Mouse (Mus musculus) stomach, embryonic 14.5 days (tissue): Measurements from ENCODE around the gene Wsb1. TPM values are rescaled to one million over a fixed set of nuclear protein-coding genes. Genes with fewer than 3 reads are reported as not detected.

Source experiments
- ATAC-seq: fragments of 200-750 bp; cut with Nextera tagmentation; 2 replicates; pipeline ENCODE4 v1.8.0; 2017; ENCODE audit warnings: low read depth, moderate TSS enrichment; ENCODE audit not compliant: insufficient number of reproducible peaks, insufficient read depth, low FRiP score
- H3K27ac ChIP-seq: fragments of 300-500 bp; sonication (generic); 2 replicates; pipeline ENCODE4 v1.5.1; 2014; ENCODE audit warnings: mild to moderate bottlenecking, low read length, moderate library complexity, mixed read lengths
- H3K27me3 ChIP-seq: fragments of 300-500 bp; sonication (generic); 2 replicates; pipeline ENCODE4 v1.6.1; 2014; ENCODE audit warnings: low read length, control low read depth, mixed read lengths; ENCODE audit not compliant: control insufficient read depth, insufficient read depth
- H3K36me3 ChIP-seq: fragments of 300-500 bp; sonication (generic); 2 replicates; pipeline ENCODE4 v1.6.1; 2014; ENCODE audit warnings: mild to moderate bottlenecking, control low read depth, low read length, moderate library complexity, mixed read lengths; ENCODE audit not compliant: control insufficient read depth, insufficient read depth
- H3K4me1 ChIP-seq: fragments of 300-500 bp; sonication (generic); 2 replicates; pipeline ENCODE4 v1.6.1; 2014; ENCODE audit warnings: low read length, control low read depth, mixed read lengths; ENCODE audit not compliant: control insufficient read depth, insufficient read depth
- H3K4me2 ChIP-seq: fragments of 300-500 bp; sonication (generic); replicated peaks from 2 replicates; pipeline ENCODE4 v1.6.1; 2014; ENCODE audit warnings: low read depth, low read length, control low read depth
- H3K4me3 ChIP-seq: fragments of 300-500 bp; sonication (generic); 2 replicates; pipeline ENCODE4 v1.5.1; 2014; ENCODE audit warnings: low read depth, low read length, control low read depth
- H3K9ac ChIP-seq: fragments of 300-500 bp; sonication (generic); replicated peaks from 2 replicates; pipeline ENCODE4 v1.6.1; 2014; ENCODE audit warnings: low read depth, mild to moderate bottlenecking, control low read depth, low read length, moderate library complexity, mixed read lengths
- H3K9me3 ChIP-seq: fragments of 300-500 bp; sonication (generic); 2 replicates; pipeline ENCODE4 v1.6.1; 2016; ENCODE audit warnings: low read depth, low read length, control low read depth; ENCODE audit not compliant: control insufficient read depth
- WGBS: fragments of 180-500 bp; shearing (Covaris S2); extraction: QIAGEN DNeasy Blood & Tissue Kit; methylation state at CpG from one replicate; pipeline ENCODE4 v1.1.7; 2014; 5-methylcytosine and 5-hydroxymethylcytosine counted together
- polyA plus RNA-seq: library from polyadenylated mRNA; unstranded; fragments of >200 nt; fragmentation: Nextera tagmentation; extraction: Ambion mirVana; gene quantifications from 2 replicates; pipeline ENCODE4 v1.2.1, GENCODE M21; 2014

Gene Wsb1
- polyA plus RNA-seq, 1 experiment from 2014 or later = 302 TPM

DNA sequence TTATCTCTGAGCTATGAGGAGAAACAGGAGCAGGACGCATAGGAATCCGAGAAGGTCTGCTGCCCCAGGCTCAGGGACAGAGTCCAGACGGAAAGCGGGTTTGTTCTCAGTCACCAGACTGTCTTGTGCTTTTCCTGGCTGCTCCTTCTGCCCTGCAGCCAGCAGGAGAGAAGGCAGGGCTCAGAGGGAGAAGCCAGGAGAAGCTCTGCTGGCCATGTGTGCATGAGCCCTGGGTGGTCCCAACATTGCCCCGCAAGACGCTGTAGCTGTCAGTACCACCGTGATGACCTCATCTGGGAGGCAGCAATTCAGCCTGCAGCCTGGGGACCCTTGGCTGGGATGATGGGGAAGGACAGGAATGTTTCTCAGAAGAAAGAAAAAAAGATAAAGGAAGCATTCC is 54.0 kb downstream of the Wsb1 start:
- H3K9me3 ChIP-seq = no peaks in the 10 kb centered on the region
- WGBS = 33% methylated on average over 7 of the region's 7 CpGs

GRCm38 (mm10) chr11:79198562-79198961 is 55.9 kb downstream of the Wsb1 start:
- Histone ChIP-seq H3K36me3 (no peaks in the 10 kb centered on the region), H3K4me2 (no peak overlapping the region), H3K9me3 (no peaks in the 10 kb centered on the region), H3K9ac (no peak overlapping the region), H3K4me3 (no peak overlapping the region), H3K27ac (no peak overlapping the region), H3K27me3 (no peaks in the 10 kb centered on the region), H3K4me1 (peaks cover 13% of the 10 kb centered on the region; the same call in 1 of the 2 replicates)
- 74% methylated on average over 4 of the region's 4 CpGs for WGBS
- ATAC-seq = no peak

More for the DNA sequence above, 54.0 kb downstream of the Wsb1 start:
- Histone ChIP-seq H3K4me1 (peaks cover 13% of the 10 kb centered on the region; the same call in 1 of the 2 replicates), H3K4me3 (no peak overlapping the region), H3K4me2 (no peak overlapping the region), H3K27ac (peak overlapping the region; percentile 61; the same call in 1 of the 2 replicates), H3K36me3 (no peaks in the 10 kb centered on the region), H3K9ac (no peak overlapping the region), H3K27me3 (no peaks in the 10 kb centered on the region)
- ATAC-seq = no peak

- no peak overlapping the region for H3K4me3 ChIP-seq
- no peak overlapping the region for H3K27ac ChIP-seq
- H3K36me3 ChIP-seq = no peaks in the 10 kb centered on the region
- no peaks in the 10 kb centered on the region for H3K9me3 ChIP-seq
- H3K4me1 ChIP-seq = peaks cover 13% of the 10 kb centered on the region; the same call in 1 of the 2 replicates
- no peaks in the 10 kb centered on the region for H3K27me3 ChIP-seq
- no peak overlapping the region for H3K4me2 ChIP-seq
- no peak overlapping the region for H3K9ac ChIP-seq
- 73% methylated on average over 6 of the region's 6 CpGs for WGBS
- ATAC-seq = no peak
These were observed 56.6 kb downstream of the Wsb1 start for GRCm38 (mm10) chr11:79197846-79198235.

- no peaks in the 10 kb centered on the region for H3K36me3 ChIP-seq
- H3K9ac ChIP-seq = no peak overlapping the region
- no peak overlapping the region for H3K4me2 ChIP-seq
- no peaks in the 10 kb centered on the region for H3K9me3 ChIP-seq
- H3K27me3 ChIP-seq = no peaks in the 10 kb centered on the region
- 73% methylated on average over 13 of the region's 13 CpGs for WGBS
- H3K4me3 ChIP-seq = no peak overlapping the region
- H3K4me1 ChIP-seq = peaks cover 13% of the 10 kb centered on the region; the same call in 1 of the 2 replicates
- no peak for ATAC-seq
- H3K27ac ChIP-seq = no peak overlapping the region
These were observed 57.3 kb downstream of the Wsb1 start for GRCm38 (mm10) chr11:79196876-79197845.

DNA sequence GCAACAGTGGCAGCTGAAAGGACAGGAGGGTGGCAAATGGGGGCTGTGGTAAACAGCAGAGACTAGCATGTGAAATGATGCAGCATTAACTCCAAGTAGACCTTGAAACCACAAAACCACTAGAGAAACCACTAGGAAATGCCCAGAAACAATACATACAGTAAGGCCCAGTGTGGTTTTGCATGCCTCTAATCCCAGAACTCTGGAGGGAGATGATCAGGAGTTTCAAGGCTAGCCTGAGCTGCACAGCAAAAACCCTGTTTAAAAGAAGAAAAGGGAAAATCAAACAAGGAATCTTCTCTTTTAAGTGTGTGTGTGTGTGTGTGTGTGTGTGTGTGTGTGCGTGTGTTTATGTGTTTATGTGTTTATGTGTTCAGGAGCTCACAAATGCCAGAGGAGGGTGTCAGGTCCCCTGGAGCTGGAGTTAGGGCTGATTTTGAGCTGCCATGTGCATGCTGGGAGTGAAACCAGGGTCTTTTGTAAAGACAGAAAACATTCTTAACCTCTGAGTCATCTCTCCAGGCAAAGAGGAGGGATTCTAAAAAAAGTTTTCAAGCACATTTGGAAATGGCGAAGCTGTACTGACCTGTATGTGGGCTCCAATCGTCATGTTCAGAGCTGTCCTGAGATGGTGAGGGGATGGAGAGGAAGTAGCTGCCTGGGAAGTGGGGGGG is 58.1 kb downstream of the Wsb1 start:
- no peak for ATAC-seq
- no peaks in the 10 kb centered on the region for H3K36me3 ChIP-seq
- H3K4me3 ChIP-seq = no peak overlapping the region
- H3K27me3 ChIP-seq = no peaks in the 10 kb centered on the region
- no peak overlapping the region for H3K9ac ChIP-seq
- H3K4me1 ChIP-seq = peaks cover 13% of the 10 kb centered on the region; the same call in 1 of the 2 replicates
- H3K9me3 ChIP-seq = no peaks in the 10 kb centered on the region
- no peak overlapping the region for H3K4me2 ChIP-seq
- no peak overlapping the region for H3K27ac ChIP-seq
- 39% methylated on average over 3 of the region's 3 CpGs for WGBS

GRCm38 (mm10) chr11:79192176-79192575 is 62.3 kb downstream of the Wsb1 start:
- ATAC-seq = no peak
- WGBS = 81% methylated on average over 1 of the region's 1 CpGs
- no peak overlapping the region for H3K4me3 ChIP-seq

DNA sequence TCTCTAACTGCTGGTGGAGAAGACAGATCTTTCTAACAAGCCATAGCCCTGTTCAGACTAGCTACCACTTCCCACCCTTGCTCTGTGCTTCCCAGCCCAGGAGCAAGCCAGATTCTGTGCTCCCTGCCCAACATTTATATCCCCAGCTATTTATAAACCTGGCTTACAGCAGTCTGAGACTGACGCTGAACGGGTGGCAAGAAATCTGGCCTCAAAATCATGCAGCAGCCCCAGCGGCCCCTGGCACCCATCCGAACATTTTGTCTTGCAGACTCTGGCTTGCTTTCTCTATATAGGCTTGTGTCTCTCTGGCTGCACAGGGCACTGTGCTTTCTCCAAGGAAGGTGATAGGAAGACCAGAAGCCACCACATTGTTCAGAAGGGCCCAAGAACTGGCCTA is 63.3 kb downstream of the Wsb1 start:
- H3K27me3 ChIP-seq = no peaks in the 10 kb centered on the region
- H3K27ac ChIP-seq = no peak overlapping the region
- H3K4me2 ChIP-seq = no peak overlapping the region
- no peak for ATAC-seq
- no peaks in the 10 kb centered on the region for H3K36me3 ChIP-seq
- 61% methylated on average over 4 of the region's 4 CpGs for WGBS
- H3K4me3 ChIP-seq = no peak overlapping the region
- H3K9ac ChIP-seq = no peak overlapping the region
- H3K4me1 ChIP-seq = 0 out of 2 replicates have a peak, but pooled peaks cover under 1% of the 10 kb centered on the region
- H3K9me3 ChIP-seq = no peaks in the 10 kb centered on the region

More at GRCm38 (mm10) chr11:79192176-79192575, 62.3 kb downstream of the Wsb1 start:
- Histone ChIP-seq H3K4me2 (no peak overlapping the region), H3K36me3 (no peaks in the 10 kb centered on the region), H3K9ac (no peak overlapping the region), H3K27ac (no peak overlapping the region), H3K9me3 (no peaks in the 10 kb centered on the region), H3K27me3 (no peaks in the 10 kb centered on the region), H3K4me1 (0 out of 2 replicates have a peak, but pooled peaks cover 4% of the 10 kb centered on the region)

- WGBS = 83% methylated on average over 2 of the region's 2 CpGs
- H3K4me1 ChIP-seq = no peaks in the 10 kb centered on the region
- no peak overlapping the region for H3K4me3 ChIP-seq
- no peaks in the 10 kb centered on the region for H3K9me3 ChIP-seq
- no peak for ATAC-seq
- no peaks in the 10 kb centered on the region for H3K36me3 ChIP-seq
- H3K27me3 ChIP-seq = no peaks in the 10 kb centered on the region
- no peak overlapping the region for H3K4me2 ChIP-seq
- H3K9ac ChIP-seq = no peak overlapping the region
- no peak overlapping the region for H3K27ac ChIP-seq
These were observed 64.2 kb downstream of the Wsb1 start for GRCm38 (mm10) chr11:79190257-79190656.
